Mouse (Mus musculus): ENCODE data around the gene Mettl11b. TPM values are rescaled to one million over a fixed set of nuclear protein-coding genes. Genes with fewer than 3 reads are reported as not detected.

Gene Mettl11b
- polyA plus RNA-seq (2017; shearing (Covaris generic)): not detected

DNA sequence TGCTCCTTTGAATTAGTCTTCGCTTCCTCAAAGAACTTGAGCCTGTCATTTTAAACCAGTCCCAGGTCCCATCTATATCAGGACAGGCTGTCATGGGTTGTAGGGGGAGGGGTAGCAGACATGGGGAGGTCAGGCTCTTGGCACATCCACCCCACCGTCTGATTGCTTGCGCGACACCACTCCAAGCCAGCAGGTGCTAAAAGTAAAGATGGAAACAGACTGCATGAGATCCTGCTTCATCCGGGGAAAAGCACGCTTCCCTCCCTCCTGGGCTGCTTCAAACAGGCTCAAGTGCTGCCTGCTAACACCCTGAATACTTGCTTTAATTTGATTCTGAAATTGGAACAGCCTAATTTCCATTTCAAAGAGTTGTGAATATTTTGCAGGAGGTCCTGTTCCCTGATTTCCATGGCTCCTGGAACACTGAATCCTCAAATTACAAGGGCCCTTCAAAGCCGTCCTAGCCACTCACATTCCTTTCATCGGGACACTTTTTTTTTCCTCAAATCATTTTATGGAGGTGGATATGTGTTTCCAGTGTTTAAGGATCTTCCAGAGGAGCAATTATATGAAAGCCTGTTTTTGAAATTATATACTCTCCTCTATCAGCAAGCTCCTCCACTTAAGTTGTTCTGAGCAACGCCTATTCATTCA, at the start of gene Mettl11b:
Gene Mettl11b, minus strand, starts transcription at position 127 of the 654 bp plus-strand sequence.

Other genes starting within 250 kb of the Mettl11b start
- 7.0 TPM for gene Kifap3, start 54.4 kb upstream of the Mettl11b start, polyA plus RNA-seq (2017; shearing (Covaris generic))
- 46.9 TPM for gene Scyl3, start 203.9 kb upstream of the Mettl11b start, polyA plus RNA-seq (2017; shearing (Covaris generic))

Measured in inflammation-experienced regulatory T-cells, adult 16 weeks (primary cell).